Mouse (Mus musculus): ENCODE measurements around the gene Gm42906. TPM values are rescaled to one million over a fixed set of nuclear protein-coding genes. Genes with fewer than 3 reads are reported as not detected.

The Gm42906 gene
- total RNA-seq, 1 experiment = not detected

GRCm38 (mm10) chr5:151251656-151252055 lies 176.3 kb downstream of the Gm42906 start:
- Histone ChIP-seq H3K27ac (ENCODE audit: insufficient read depth, low read depth, low read length, poor library complexity, severe bottlenecking) (no peak overlapping the region), H3K4me3 (ENCODE audit: insufficient read depth in 1 of 2, low read depth in 1 of 2, low read length in 2 of 2, poor library complexity in 1 of 2, severe bottlenecking in 1 of 2) (no peak overlapping the region), H3K9me3 (ENCODE audit: control insufficient read depth, insufficient read depth, low read depth, low read length) (no peaks in the 10 kb centered on the region), H3K9ac (ENCODE audit: insufficient read depth, low read depth, low read length, poor library complexity, severe bottlenecking) (no peak overlapping the region), H3K36me3 (ENCODE audit: control insufficient read depth, insufficient read depth, low read length, poor library complexity, severe bottlenecking) (no peaks in the 10 kb centered on the region), H3K4me1 (ENCODE audit: control insufficient read depth in 2 of 2, insufficient read depth in 2 of 2, low read length in 2 of 2, poor library complexity in 1 of 2) (no peaks in the 10 kb centered on the region)
- in situ Hi-C loops (cut with MboI; ENCODE audit: low sequenced_read_pairs in 2 of 2, unreplicated experiment in 2 of 2) = no loop called here
- DNase-seq (ENCODE audit: low read depth, low spot score) = no peak
- no peak for TF ChIP-seq ZNF384 (IDR thresholded peaks at IDR 0.05; ENCODE audit: low read depth, low read length)
- TF ChIP-seq HCFC1 (IDR thresholded peaks at IDR 0.05; ENCODE audit: borderline replicate concordance, insufficient read depth, low read length) = no peak
- no peak for TF ChIP-seq CHD2 (IDR thresholded peaks at IDR 0.05; ENCODE audit: low read depth, low read length)
- TF ChIP-seq ZC3H11A (IDR thresholded peaks at IDR 0.05; ENCODE audit: borderline replicate concordance, low read depth, low read length) = no peak
- no peak for TF ChIP-seq MAFK (IDR thresholded peaks at IDR 0.05; ENCODE audit: insufficient read depth, low read depth, low read length)

- Histone ChIP-seq H3K4me3 (ENCODE audit: insufficient read depth in 1 of 2, low read depth in 1 of 2, low read length in 2 of 2, poor library complexity in 1 of 2, severe bottlenecking in 1 of 2) (no peak overlapping the region), H3K9ac (ENCODE audit: insufficient read depth, low read depth, low read length, poor library complexity, severe bottlenecking) (no peak overlapping the region), H3K9me3 (ENCODE audit: control insufficient read depth, insufficient read depth, low read depth, low read length) (no peaks in the 10 kb centered on the region), H3K36me3 (ENCODE audit: control insufficient read depth, insufficient read depth, low read length, poor library complexity, severe bottlenecking) (no peaks in the 10 kb centered on the region), H3K4me1 (ENCODE audit: control insufficient read depth in 2 of 2, insufficient read depth in 2 of 2, low read length in 2 of 2, poor library complexity in 1 of 2) (no peaks in the 10 kb centered on the region), H3K27ac (ENCODE audit: insufficient read depth, low read depth, low read length, poor library complexity, severe bottlenecking) (no peak overlapping the region)
- TF ChIP-seq HCFC1 (IDR thresholded peaks at IDR 0.05; ENCODE audit: borderline replicate concordance, insufficient read depth, low read length) (no peak), ZNF384 (IDR thresholded peaks at IDR 0.05; ENCODE audit: low read depth, low read length) (no peak), CHD2 (IDR thresholded peaks at IDR 0.05; ENCODE audit: low read depth, low read length) (no peak), ZC3H11A (IDR thresholded peaks at IDR 0.05; ENCODE audit: borderline replicate concordance, low read depth, low read length) (no peak)
- in situ Hi-C loops (cut with MboI; ENCODE audit: low sequenced_read_pairs in 2 of 2, unreplicated experiment in 2 of 2) = no loop called here
- no peak for DNase-seq (ENCODE audit: low read depth, low spot score)
Observed at GRCm38 (mm10) chr5:151248671-151249620, 179.0 kb downstream of the Gm42906 start.

- TF ChIP-seq CHD2 (IDR thresholded peaks at IDR 0.05; ENCODE audit: low read depth, low read length) = no peak
- no peak for TF ChIP-seq MAFK (IDR thresholded peaks at IDR 0.05; ENCODE audit: insufficient read depth, low read depth, low read length)
- TF ChIP-seq ZNF384 (IDR thresholded peaks at IDR 0.05; ENCODE audit: low read depth, low read length) = no peak
- TF ChIP-seq ZC3H11A (IDR thresholded peaks at IDR 0.05; ENCODE audit: borderline replicate concordance, low read depth, low read length) = no peak
- TF ChIP-seq HCFC1 (IDR thresholded peaks at IDR 0.05; ENCODE audit: borderline replicate concordance, insufficient read depth, low read length) = no peak
- H3K36me3 ChIP-seq (ENCODE audit: control insufficient read depth, insufficient read depth, low read length, poor library complexity, severe bottlenecking) = no peaks in the 10 kb centered on the region
- no peak for DNase-seq (ENCODE audit: low read depth, low spot score)
- H3K9me3 ChIP-seq (ENCODE audit: control insufficient read depth, insufficient read depth, low read depth, low read length) = no peaks in the 10 kb centered on the region
- H3K27ac ChIP-seq (ENCODE audit: insufficient read depth, low read depth, low read length, poor library complexity, severe bottlenecking) = no peak overlapping the region
- no peak overlapping the region for H3K4me3 ChIP-seq (ENCODE audit: insufficient read depth in 1 of 2, low read depth in 1 of 2, low read length in 2 of 2, poor library complexity in 1 of 2, severe bottlenecking in 1 of 2)
- no peak overlapping the region for H3K9ac ChIP-seq (ENCODE audit: insufficient read depth, low read depth, low read length, poor library complexity, severe bottlenecking)
- H3K4me1 ChIP-seq (ENCODE audit: control insufficient read depth in 2 of 2, insufficient read depth in 2 of 2, low read length in 2 of 2, poor library complexity in 1 of 2) = no peaks in the 10 kb centered on the region
- in situ Hi-C loops (cut with MboI; ENCODE audit: low sequenced_read_pairs in 2 of 2, unreplicated experiment in 2 of 2) = no loop called here
Observed at GRCm38 (mm10) chr5:151248084-151248483, 179.9 kb downstream of the Gm42906 start.

GRCm38 (mm10) chr5:151247115-151247875 lies 180.7 kb downstream of the Gm42906 start:
- H3K27ac ChIP-seq (ENCODE audit: insufficient read depth, low read depth, low read length, poor library complexity, severe bottlenecking) = no peak overlapping the region

More at GRCm38 (mm10) chr5:151247115-151247875, 180.7 kb downstream of the Gm42906 start:
- DNase-seq (ENCODE audit: low read depth, low spot score) = no peak
- no peaks in the 10 kb centered on the region for H3K36me3 ChIP-seq (ENCODE audit: control insufficient read depth, insufficient read depth, low read length, poor library complexity, severe bottlenecking)
- H3K9ac ChIP-seq (ENCODE audit: insufficient read depth, low read depth, low read length, poor library complexity, severe bottlenecking) = no peak overlapping the region
- in situ Hi-C loops (cut with MboI; ENCODE audit: low sequenced_read_pairs in 2 of 2, unreplicated experiment in 2 of 2) = no loop called here
- no peaks in the 10 kb centered on the region for H3K4me1 ChIP-seq (ENCODE audit: control insufficient read depth in 2 of 2, insufficient read depth in 2 of 2, low read length in 2 of 2, poor library complexity in 1 of 2)
- no peak overlapping the region for H3K4me3 ChIP-seq (ENCODE audit: insufficient read depth in 1 of 2, low read depth in 1 of 2, low read length in 2 of 2, poor library complexity in 1 of 2, severe bottlenecking in 1 of 2)
- no peaks in the 10 kb centered on the region for H3K9me3 ChIP-seq (ENCODE audit: control insufficient read depth, insufficient read depth, low read depth, low read length)
- TF ChIP-seq MAFK (IDR thresholded peaks at IDR 0.05; ENCODE audit: insufficient read depth, low read depth, low read length) (no peak), ZC3H11A (IDR thresholded peaks at IDR 0.05; ENCODE audit: borderline replicate concordance, low read depth, low read length) (no peak), ZNF384 (IDR thresholded peaks at IDR 0.05; ENCODE audit: low read depth, low read length) (no peak), CHD2 (IDR thresholded peaks at IDR 0.05; ENCODE audit: low read depth, low read length) (no peak), HCFC1 (IDR thresholded peaks at IDR 0.05; ENCODE audit: borderline replicate concordance, insufficient read depth, low read length) (no peak)

Measured in ES-E14 (cell line).